Mouse (Mus musculus): ENCODE measurements around the gene Mlh3.

Mlh3 gene

GRCm38 (mm10) chr12:85280845-85281651, 10.6 kb upstream of the Mlh3 start:
- no peak for DNase-seq

GRCm38 (mm10) chr12:85280105-85280844, 9.9 kb upstream of the Mlh3 start:
- DNase-seq: peak; percentile 96 to 98

GRCm38 (mm10) chr12:85279396-85280080, 9.1 kb upstream of the Mlh3 start:
- no peak for DNase-seq

GRCm38 (mm10) chr12:85278919-85279318, 8.5 kb upstream of the Mlh3 start:
- no peak for DNase-seq

GRCm38 (mm10) chr12:85276273-85276672, 5.9 kb upstream of the Mlh3 start:
- DNase-seq: no peak

GRCm38 (mm10) chr12:85273508-85273907, 3.1 kb upstream of the Mlh3 start:
- DNase-seq: no peak

GRCm38 (mm10) chr12:85271843-85272206, 1.4 kb upstream of the Mlh3 start:
- DNase-seq: no peak

- no peak for DNase-seq
These were observed 888 bp upstream of the Mlh3 start for GRCm38 (mm10) chr12:85271132-85271842.

GRCm38 (mm10) chr12:85269821-85270220, 578 bp downstream of the Mlh3 start:
- DNase-seq: no peak

GRCm38 (mm10) chr12:85266248-85266647, 4.2 kb downstream of the Mlh3 start:
- no peak for DNase-seq

- no peak for DNase-seq
These were observed 5.5 kb downstream of the Mlh3 start for GRCm38 (mm10) chr12:85264940-85265339.

- no peak for DNase-seq
These were observed 5.9 kb downstream of the Mlh3 start for GRCm38 (mm10) chr12:85264531-85264930.

- DNase-seq: no peak
These were observed 7.2 kb downstream of the Mlh3 start for GRCm38 (mm10) chr12:85263190-85263589.

GRCm38 (mm10) chr12:85262489-85262888, 7.9 kb downstream of the Mlh3 start:
- DNase-seq: no peak

- peak in 1 of 2 experiments; percentile 7 for DNase-seq
These were observed 13.3 kb downstream of the Mlh3 start for GRCm38 (mm10) chr12:85257008-85257639.

GRCm38 (mm10) chr12:85256074-85256751, 14.2 kb downstream of the Mlh3 start:
- no peak for DNase-seq

- DNase-seq: no peak
These were observed 18.3 kb downstream of the Mlh3 start for GRCm38 (mm10) chr12:85252083-85252482.

GRCm38 (mm10) chr12:85237553-85237952, 32.8 kb downstream of the Mlh3 start:
- DNase-seq: no peak

- DNase-seq: no peak
These were observed 36.7 kb downstream of the Mlh3 start for GRCm38 (mm10) chr12:85233376-85234358.

GRCm38 (mm10) chr12:85227876-85228599, 42.4 kb downstream of the Mlh3 start:
- DNase-seq: no peak
